Mouse (Mus musculus) heart, embryonic 16.5 days (tissue): Measurements from ENCODE around the gene Themis3. TPM values are rescaled to one million over a fixed set of nuclear protein-coding genes. Genes with fewer than 3 reads are reported as not detected.
"Not testable (repeated sequence)": the region's sequence is repeated elsewhere in the genome, so short reads cannot be mapped to it uniquely, and the experiment has no call there.

Source experiments
- ATAC-seq: fragments of 200-750 bp; cut with Nextera tagmentation; replicated peaks from 2 replicates; pipeline ENCODE4 v1.8.0; 2017; ENCODE audit warnings: moderate number of reproducible peaks; ENCODE audit not compliant: insufficient read depth, low FRiP score; ENCODE audit errors: extremely low read depth
- H3K27ac ChIP-seq: fragments of 300-500 bp; sonication (generic); 2 replicates; pipeline ENCODE4 v1.5.1; 2014; ENCODE audit warnings: mild to moderate bottlenecking, low read length, control low read depth, moderate library complexity
- H3K27me3 ChIP-seq: fragments of 300-500 bp; sonication (generic); 2 replicates; pipeline ENCODE4 v1.6.1; 2014; ENCODE audit warnings: low read length, mixed read lengths; ENCODE audit not compliant: control insufficient read depth, insufficient read depth
- H3K36me3 ChIP-seq: fragments of 300-500 bp; sonication (generic); 2 replicates; pipeline ENCODE4 v1.6.1; 2014; ENCODE audit not compliant: control insufficient read depth, insufficient read depth
- H3K4me1 ChIP-seq: fragments of 300-500 bp; sonication (generic); 2 replicates; pipeline ENCODE4 v1.6.1; 2014; ENCODE audit warnings: low read length, mixed read lengths; ENCODE audit not compliant: control insufficient read depth, insufficient read depth
- H3K4me2 ChIP-seq: fragments of 300-500 bp; sonication (generic); 2 replicates; pipeline ENCODE4 v1.6.1; 2014; ENCODE audit warnings: low read depth, mild to moderate bottlenecking, control low read depth, low read length
- H3K4me3 ChIP-seq: fragments of 300-500 bp; sonication (generic); 2 replicates; pipeline ENCODE4 v1.5.1; 2014; ENCODE audit warnings: mild to moderate bottlenecking, control low read depth, low read length
- H3K9ac ChIP-seq: fragments of 300-500 bp; sonication (generic); 2 replicates; pipeline ENCODE4 v1.6.1; 2014; ENCODE audit warnings: low read length, control low read depth
- H3K9me3 ChIP-seq: fragments of 300-500 bp; sonication (generic); replicated peaks from 2 replicates; pipeline ENCODE4 v1.6.1; 2016; ENCODE audit warnings: low read length; ENCODE audit not compliant: control insufficient read depth
- WGBS: fragments of 180-500 bp; shearing (Covaris S2); extraction: QIAGEN DNeasy Blood & Tissue Kit; methylation state at CpG from one replicate; pipeline ENCODE4 v1.1.7; 2014; 5-methylcytosine and 5-hydroxymethylcytosine counted together
- polyA plus RNA-seq: library from polyadenylated mRNA; unstranded; fragments of >200 nt; fragmentation: Nextera tagmentation; extraction: Ambion mirVana; gene quantifications from 2 replicates; pipeline ENCODE4 v1.2.1, GENCODE M21; 2015

The Themis3 gene
- polyA plus RNA-seq, 1 experiment from 2014 or later: 0.05 TPM

GRCm38 (mm10) chr17:66564213-66564612 lies 30.2 kb downstream of the Themis3 start:
- 39% methylated on average over 7 of the region's 7 CpGs for WGBS
- Histone ChIP-seq H3K27ac (no peak overlapping the region), H3K9me3 (peaks cover 5% of the 10 kb centered on the region; the same call in 1 of the 2 replicates), H3K4me2 (no peak overlapping the region), H3K4me3 (no peak overlapping the region), H3K27me3 (no peaks in the 10 kb centered on the region), H3K36me3 (no peaks in the 10 kb centered on the region), H3K9ac (no peak overlapping the region), H3K4me1 (no peaks in the 10 kb centered on the region)
- ATAC-seq: peak; percentile 60

- H3K9ac ChIP-seq: no peak overlapping the region
- ATAC-seq: no peak
- no peaks in the 10 kb centered on the region for H3K36me3 ChIP-seq
- H3K9me3 ChIP-seq: peaks cover 5% of the 10 kb centered on the region; the same call in 1 of the 2 replicates
- no peak overlapping the region for H3K27ac ChIP-seq
- H3K4me1 ChIP-seq: no peaks in the 10 kb centered on the region
- H3K4me2 ChIP-seq: no peak overlapping the region
- no peaks in the 10 kb centered on the region for H3K27me3 ChIP-seq
- H3K4me3 ChIP-seq: no peak overlapping the region
- WGBS: 50% methylated on average over 1 of the region's 1 CpGs
These were observed 30.9 kb downstream of the Themis3 start for GRCm38 (mm10) chr17:66563551-66563950.

GRCm38 (mm10) chr17:66561380-66561779 lies 33.0 kb downstream of the Themis3 start:
- H3K9ac ChIP-seq: no peak overlapping the region
- H3K9me3 ChIP-seq: peaks cover 5% of the 10 kb centered on the region; the same call in 1 of the 2 replicates
- 59% methylated on average over 2 of the region's 2 CpGs for WGBS
- no peak overlapping the region for H3K4me2 ChIP-seq
- ATAC-seq: no peak
- no peak overlapping the region for H3K4me3 ChIP-seq
- peak overlapping the region; percentile 54; the same call in 1 of the 2 replicates for H3K27ac ChIP-seq
- no peaks in the 10 kb centered on the region for H3K36me3 ChIP-seq
- H3K27me3 ChIP-seq: no peaks in the 10 kb centered on the region
- H3K4me1 ChIP-seq: no peaks in the 10 kb centered on the region

- WGBS: 85% methylated on average over 17 of the region's 17 CpGs
- Histone ChIP-seq H3K9ac (no peak overlapping the region), H3K9me3 (no peaks in the 10 kb centered on the region), H3K4me1 (no peaks in the 10 kb centered on the region), H3K36me3 (no peaks in the 10 kb centered on the region), H3K27ac (no peak overlapping the region), H3K4me2 (no peak overlapping the region), H3K27me3 (no peaks in the 10 kb centered on the region), H3K4me3 (no peak overlapping the region)
- ATAC-seq: no peak
These were observed 35.8 kb downstream of the Themis3 start for GRCm38 (mm10) chr17:66558404-66559317.

- Histone ChIP-seq H3K27me3 (no peaks in the 10 kb centered on the region), H3K4me3 (no peak overlapping the region), H3K36me3 (no peaks in the 10 kb centered on the region), H3K9me3 (peaks cover 2% of the 10 kb centered on the region; the same call in 1 of the 2 replicates), H3K27ac (no peak overlapping the region), H3K4me2 (no peak overlapping the region), H3K4me1 (no peaks in the 10 kb centered on the region), H3K9ac (no peak overlapping the region)
- ATAC-seq: no peak
- 82% methylated on average over 4 of the region's 4 CpGs for WGBS
These were observed 41.7 kb downstream of the Themis3 start for GRCm38 (mm10) chr17:66552690-66553089.

- H3K4me3 ChIP-seq: no peak overlapping the region
- WGBS: 89% methylated on average over 5 of the region's 5 CpGs
- H3K27ac ChIP-seq: no peak overlapping the region
- H3K4me1 ChIP-seq: no peaks in the 10 kb centered on the region
- no peak overlapping the region for H3K9ac ChIP-seq
- no peaks in the 10 kb centered on the region for H3K36me3 ChIP-seq
- no peak for ATAC-seq
- H3K9me3 ChIP-seq: peaks cover 2% of the 10 kb centered on the region; the same call in 1 of the 2 replicates
- H3K4me2 ChIP-seq: no peak overlapping the region
- H3K27me3 ChIP-seq: no peaks in the 10 kb centered on the region
These were observed 43.9 kb downstream of the Themis3 start for GRCm38 (mm10) chr17:66550486-66550885.

GRCm38 (mm10) chr17:66532285-66532684 lies 62.1 kb downstream of the Themis3 start:
- H3K4me3 ChIP-seq: no peak overlapping the region
- peaks cover 6% of the 10 kb centered on the region for H3K9me3 ChIP-seq
- WGBS: 78% methylated on average over 1 of the region's 1 CpGs
- no peaks in the 10 kb centered on the region for H3K36me3 ChIP-seq
- no peak for ATAC-seq
- no peaks in the 10 kb centered on the region for H3K27me3 ChIP-seq
- H3K27ac ChIP-seq: no peak overlapping the region
- no peak overlapping the region for H3K9ac ChIP-seq
- no peaks in the 10 kb centered on the region for H3K4me1 ChIP-seq
- no peak overlapping the region for H3K4me2 ChIP-seq

GRCm38 (mm10) chr17:66523396-66523795 lies 71.0 kb downstream of the Themis3 start:
- Histone ChIP-seq H3K4me3 (no peak overlapping the region), H3K4me1 (peaks cover 5% of the 10 kb centered on the region), H3K36me3 (no peaks in the 10 kb centered on the region), H3K4me2 (no peak overlapping the region), H3K9ac (no peak overlapping the region), H3K27me3 (no peaks in the 10 kb centered on the region), H3K27ac (no peak overlapping the region), H3K9me3 (0 out of 2 replicates have a peak, but pooled peaks cover 2% of the 10 kb centered on the region)
- WGBS: 59% methylated on average over 5 of the region's 5 CpGs
- no peak for ATAC-seq

- H3K4me1 ChIP-seq, ATAC-seq, H3K27ac ChIP-seq, H3K27me3 ChIP-seq, H3K9ac ChIP-seq, H3K4me2 ChIP-seq, H3K4me3 ChIP-seq, H3K9me3 ChIP-seq, H3K36me3 ChIP-seq: not testable (repeated sequence)
- 79% methylated on average over 1 of the region's 1 CpGs for WGBS
These were observed 71.8 kb downstream of the Themis3 start for GRCm38 (mm10) chr17:66522631-66523030.
